Mouse (Mus musculus): ENCODE results near the gene Pafah2. TPM values are rescaled to one million over a fixed set of nuclear protein-coding genes. Genes with fewer than 3 reads are reported as not detected.

Gene Pafah2
- 30.2 and 36.9 TPM in 2 replicates for polyA plus RNA-seq (2012; rRNA removed; ENCODE audit: low replicate concordance)

GRCm38 (mm10) chr4:134395977-134396825 lies at the start of gene Pafah2:
Gene Pafah2, plus strand, starts transcription at chr4:134396320.

GRCm38 (mm10) chr4:134383750-134384149 lies 12.4 kb upstream of the Pafah2 start, which contains the start of gene Extl1:
Gene Extl1, minus strand, starts transcription at chr4:134383850.

DNA sequence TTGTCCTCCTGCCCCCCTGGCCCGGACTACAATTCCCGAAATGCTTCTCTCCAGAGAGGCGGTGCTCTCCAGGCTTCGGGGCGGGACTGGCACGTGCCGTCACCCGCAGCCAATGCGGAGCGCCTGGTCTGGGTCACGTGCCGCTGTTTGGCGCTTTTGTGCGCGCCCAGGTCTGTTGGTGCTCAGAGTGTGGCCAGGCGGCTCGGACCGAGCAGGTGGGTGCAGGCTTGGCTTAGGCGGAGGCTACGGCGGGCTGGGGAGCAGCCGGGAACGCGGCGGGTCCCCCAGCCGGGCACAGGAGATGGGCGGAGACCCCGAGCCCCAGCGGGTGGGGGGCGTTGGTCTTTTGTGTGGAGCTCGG lies 72.1 kb downstream of the Pafah2 start, which contains the start of gene Stmn1:
Gene Stmn1, plus strand, starts transcription at position 106 of the 361 bp plus-strand sequence.

Other genes starting within 250 kb of the Pafah2 start
- gene Cep85, start 209.2 kb upstream of the Pafah2 start, polyA plus RNA-seq (2012; rRNA removed; ENCODE audit: low replicate concordance), result 16.8 and 19.5 TPM in 2 replicates
- not detected in 2 replicates for gene Gm7534, start 193.3 kb upstream of the Pafah2 start, polyA plus RNA-seq (2012; rRNA removed; ENCODE audit: low replicate concordance)
- 0.39 and 0.69 TPM in 2 replicates for gene Catsper4, start 168.9 kb upstream of the Pafah2 start, polyA plus RNA-seq (2012; rRNA removed; ENCODE audit: low replicate concordance)
- 19.5 and 29.0 TPM in 2 replicates for gene Cnksr1, start 157.9 kb upstream of the Pafah2 start, polyA plus RNA-seq (2012; rRNA removed; ENCODE audit: low replicate concordance)
- gene E130218I03Rik, start 152.7 kb upstream of the Pafah2 start, polyA plus RNA-seq (2012; rRNA removed; ENCODE audit: low replicate concordance), result not detected in 2 replicates
- 7.0 TPM in 2 replicates for gene Zfp593, start 150.7 kb upstream of the Pafah2 start, polyA plus RNA-seq (2012; rRNA removed; ENCODE audit: low replicate concordance)
- not detected in 2 replicates for gene Gm30191, start 149.4 kb upstream of the Pafah2 start, polyA plus RNA-seq (2012; rRNA removed; ENCODE audit: low replicate concordance)
- gene Grrp1, start 142.2 kb upstream of the Pafah2 start, polyA plus RNA-seq (2012; rRNA removed; ENCODE audit: low replicate concordance), result 10.0 and 24.9 TPM in 2 replicates
- 1.0 and 1.3 TPM in 2 replicates for gene Pdik1l, start 108.4 kb upstream of the Pafah2 start, polyA plus RNA-seq (2012; rRNA removed; ENCODE audit: low replicate concordance)
- 0.14 and 0.34 TPM in 2 replicates for gene Trim63, start 81.2 kb upstream of the Pafah2 start, polyA plus RNA-seq (2012; rRNA removed; ENCODE audit: low replicate concordance)
- gene Slc30a2, start 53.1 kb upstream of the Pafah2 start, polyA plus RNA-seq (2012; rRNA removed; ENCODE audit: low replicate concordance), result 25.2 and 83.4 TPM in 2 replicates
- gene Extl1, start 12.5 kb upstream of the Pafah2 start, polyA plus RNA-seq (2012; rRNA removed; ENCODE audit: low replicate concordance), result 0.88 and 2.1 TPM in 2 replicates
- 7.6 and 10.1 TPM in 2 replicates for gene Stmn1, start 72.0 kb downstream of the Pafah2 start, polyA plus RNA-seq (2012; rRNA removed; ENCODE audit: low replicate concordance)
- 63.7 and 135 TPM in 2 replicates for gene Paqr7, start 100.4 kb downstream of the Pafah2 start, polyA plus RNA-seq (2012; rRNA removed; ENCODE audit: low replicate concordance)
- 0.28 and 0.47 TPM in 2 replicates for gene Aunip, start 114.7 kb downstream of the Pafah2 start, polyA plus RNA-seq (2012; rRNA removed; ENCODE audit: low replicate concordance)
- gene Mtfr1l, start 139.1 kb downstream of the Pafah2 start, polyA plus RNA-seq (2012; rRNA removed; ENCODE audit: low replicate concordance), result 40.9 and 41.6 TPM in 2 replicates
- gene Selenon, start 155.8 kb downstream of the Pafah2 start, polyA plus RNA-seq (2012; rRNA removed; ENCODE audit: low replicate concordance), result 4.5 and 6.4 TPM in 2 replicates

Measured in duodenum, adult 2 months (tissue).